Mouse (Mus musculus) limb, embryonic 13.5 days (tissue): ENCODE measurements around the gene D930020B18Rik. TPM values are rescaled to one million over a fixed set of nuclear protein-coding genes. Genes with fewer than 3 reads are reported as not detected.

Experiments
- ATAC-seq: fragments of 200-750 bp; cut with Nextera tagmentation; 2 replicates; pipeline ENCODE4 v1.8.0; 2017; ENCODE audit warnings: low read depth, moderate number of reproducible peaks, moderate TSS enrichment; ENCODE audit not compliant: low FRiP score
- H3K27ac ChIP-seq: fragments of 300-500 bp; sonication (generic); 2 replicates; pipeline ENCODE4 v1.5.1; 2015; ENCODE audit warnings: inconsistent platforms, mild to moderate bottlenecking, moderate library complexity
- H3K27me3 ChIP-seq: fragments of 300-500 bp; sonication (generic); 2 replicates; pipeline ENCODE4 v1.6.1; 2015; ENCODE audit warnings: mild to moderate bottlenecking, inconsistent platforms
- H3K36me3 ChIP-seq: fragments of 300-500 bp; sonication (generic); 2 replicates; pipeline ENCODE4 v1.6.1; 2015; ENCODE audit warnings: inconsistent platforms, mild to moderate bottlenecking, moderate library complexity
- H3K4me1 ChIP-seq: fragments of 300-500 bp; sonication (generic); 2 replicates; pipeline ENCODE4 v1.6.1; 2015; ENCODE audit warnings: inconsistent platforms
- H3K4me2 ChIP-seq: fragments of 300-500 bp; sonication (generic); replicated peaks from 2 replicates; pipeline ENCODE4 v1.6.1; 2015; ENCODE audit warnings: inconsistent platforms, mild to moderate bottlenecking, moderate library complexity
- H3K4me3 ChIP-seq: fragments of 300-500 bp; sonication (generic); 2 replicates; pipeline ENCODE4 v1.5.1; 2015; ENCODE audit warnings: moderate library complexity, mild to moderate bottlenecking, inconsistent platforms
- H3K9ac ChIP-seq: fragments of 300-500 bp; sonication (generic); 2 replicates; pipeline ENCODE4 v1.6.1; 2015; ENCODE audit warnings: mild to moderate bottlenecking, inconsistent platforms
- H3K9me3 ChIP-seq: fragments of 300-500 bp; sonication (generic); 2 replicates; pipeline ENCODE4 v1.6.1; 2016; ENCODE audit warnings: inconsistent platforms
- WGBS: fragments of 180-500 bp; shearing (Covaris S2); methylation state at CpG from one replicate; pipeline ENCODE4 v1.1.7; 2015; 5-methylcytosine and 5-hydroxymethylcytosine counted together
- polyA plus RNA-seq: library from polyadenylated mRNA; unstranded; fragments of >200 nt; fragmentation: Nextera tagmentation; extraction: Ambion mirVana; gene quantifications from 2 replicates; pipeline ENCODE4 v1.2.1, GENCODE M21; 2015

Gene D930020B18Rik
- polyA plus RNA-seq, 1 experiment from 2014 or later = 1.2 TPM

GRCm38 (mm10) chr10:121622431-121622830, 19.0 kb upstream of the D930020B18Rik start:
- Histone ChIP-seq H3K4me3 (no peak overlapping the region), H3K4me1 (peaks cover 19% of the 10 kb centered on the region), H3K27ac (no peak overlapping the region), H3K27me3 (no peaks in the 10 kb centered on the region), H3K36me3 (peaks cover 51% of the 10 kb centered on the region), H3K4me2 (no peak overlapping the region), H3K9me3 (no peaks in the 10 kb centered on the region), H3K9ac (no peak overlapping the region)
- 83% methylated on average over 6 of the region's 6 CpGs for WGBS
- ATAC-seq = no peak

DNA sequence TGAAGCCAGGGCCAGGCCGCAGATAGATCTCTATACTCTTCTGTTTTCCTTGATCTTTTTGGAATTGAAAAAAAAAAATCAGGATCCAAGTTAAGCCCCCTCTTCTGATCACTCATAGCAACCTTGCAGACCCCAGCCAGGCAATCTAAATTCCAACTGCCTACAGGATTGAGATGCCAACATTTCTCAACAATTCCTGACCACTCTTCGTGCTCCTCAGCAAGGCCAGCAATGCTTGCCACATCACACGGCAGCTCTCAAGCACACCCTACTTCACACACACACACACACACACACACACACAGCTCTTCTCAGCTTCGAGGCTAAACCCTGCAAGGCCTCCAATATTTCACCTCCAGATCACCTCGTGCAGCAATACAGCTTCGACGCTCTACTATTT, 17.7 kb upstream of the D930020B18Rik start:
- Histone ChIP-seq H3K27me3 (no peaks in the 10 kb centered on the region), H3K4me1 (peaks cover 19% of the 10 kb centered on the region), H3K27ac (no peak overlapping the region), H3K4me2 (no peak overlapping the region), H3K9ac (0 out of 2 replicates have a peak overlapping the region, but pooled peaks have one; percentile 19), H3K9me3 (no peaks in the 10 kb centered on the region), H3K4me3 (no peak overlapping the region), H3K36me3 (peaks cover 39% of the 10 kb centered on the region)
- no peak for ATAC-seq
- 86% methylated on average over 7 of the region's 7 CpGs for WGBS

GRCm38 (mm10) chr10:121625006-121625405, 16.4 kb upstream of the D930020B18Rik start:
- H3K4me2 ChIP-seq = peak overlapping the region; percentile 78
- H3K27me3 ChIP-seq = no peaks in the 10 kb centered on the region
- H3K36me3 ChIP-seq = peaks cover 27% of the 10 kb centered on the region
- WGBS = 18% methylated on average over 9 of the region's 9 CpGs
- H3K9me3 ChIP-seq = no peaks in the 10 kb centered on the region
- H3K4me1 ChIP-seq = peaks cover 19% of the 10 kb centered on the region
- peak overlapping the region; percentile 97; the same call in 1 of the 2 replicates for H3K27ac ChIP-seq
- ATAC-seq = no peak
- peak overlapping the region; percentile 87 for H3K4me3 ChIP-seq
- H3K9ac ChIP-seq = peak overlapping the region; percentile 91

GRCm38 (mm10) chr10:121625407-121626185, 15.8 kb upstream of the D930020B18Rik start:
- Histone ChIP-seq H3K27me3 (no peaks in the 10 kb centered on the region), H3K27ac (peak overlapping the region; percentile 97), H3K4me3 (peak overlapping the region; percentile 87), H3K4me1 (peaks cover 19% of the 10 kb centered on the region), H3K36me3 (peaks cover 21% of the 10 kb centered on the region), H3K9me3 (no peaks in the 10 kb centered on the region), H3K9ac (peak overlapping the region; percentile 91), H3K4me2 (peak overlapping the region; percentile 78)
- WGBS = 1% methylated on average over 41 of the region's 41 CpGs
- ATAC-seq = no peak; the same call in 1 of the 2 replicates

DNA sequence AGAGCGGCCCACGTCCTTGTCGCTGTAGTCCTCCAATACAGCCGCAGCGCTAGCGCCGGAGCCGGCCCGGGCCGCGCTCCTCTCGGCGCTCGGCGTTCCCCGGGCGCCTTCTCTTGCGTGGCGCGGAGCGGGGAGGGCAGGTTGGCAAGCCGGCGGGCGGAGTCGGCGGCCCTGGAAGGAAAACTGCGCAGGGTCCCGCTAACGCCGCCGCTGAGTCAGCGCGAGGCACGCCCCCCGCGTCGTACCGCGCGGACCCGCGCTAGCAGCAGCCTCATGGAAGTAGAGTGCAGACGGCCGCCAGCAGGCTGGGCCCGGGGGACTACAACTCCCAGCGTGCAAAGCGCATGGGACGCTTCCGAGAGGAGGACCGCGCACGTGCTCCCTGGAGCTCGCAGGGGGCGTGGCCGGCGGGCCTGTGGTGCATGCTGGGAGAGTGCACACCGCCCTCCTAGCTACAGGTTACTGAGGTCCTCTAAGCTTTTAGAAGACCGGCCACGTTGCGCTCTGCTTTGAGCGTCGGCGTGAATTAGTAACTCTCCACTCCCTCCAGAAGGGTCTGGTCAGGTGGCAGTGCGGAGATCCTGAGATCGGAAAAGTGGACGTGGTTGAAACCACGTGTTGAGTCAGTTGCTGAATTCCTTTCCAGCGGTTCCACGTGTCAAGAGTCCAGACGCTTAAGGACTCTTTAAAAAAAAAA, 15.1 kb upstream of the D930020B18Rik start, which contains the start of gene Xpot:
Gene Xpot, minus strand, starts transcription at position 147 of the 697 bp plus-strand sequence.
- H3K27ac ChIP-seq = peak within 1 kb of the TSS; percentile 97
- H3K4me3 ChIP-seq = peak within 1 kb of the TSS; percentile 87
- peaks cover 13% of the 10 kb centered on the region for H3K36me3 ChIP-seq
- ATAC-seq = peak; percentile 100
- H3K4me1 ChIP-seq = peaks cover 19% of the 10 kb centered on the region
- peak within 1 kb of the TSS; percentile 78 for H3K4me2 ChIP-seq
- WGBS = under 1% methylated on average over 70 of the region's 70 CpGs
- H3K27me3 ChIP-seq = no peaks in the 10 kb centered on the region
- peak within 1 kb of the TSS; percentile 91 for H3K9ac ChIP-seq
- H3K9me3 ChIP-seq = no peaks in the 10 kb centered on the region

DNA sequence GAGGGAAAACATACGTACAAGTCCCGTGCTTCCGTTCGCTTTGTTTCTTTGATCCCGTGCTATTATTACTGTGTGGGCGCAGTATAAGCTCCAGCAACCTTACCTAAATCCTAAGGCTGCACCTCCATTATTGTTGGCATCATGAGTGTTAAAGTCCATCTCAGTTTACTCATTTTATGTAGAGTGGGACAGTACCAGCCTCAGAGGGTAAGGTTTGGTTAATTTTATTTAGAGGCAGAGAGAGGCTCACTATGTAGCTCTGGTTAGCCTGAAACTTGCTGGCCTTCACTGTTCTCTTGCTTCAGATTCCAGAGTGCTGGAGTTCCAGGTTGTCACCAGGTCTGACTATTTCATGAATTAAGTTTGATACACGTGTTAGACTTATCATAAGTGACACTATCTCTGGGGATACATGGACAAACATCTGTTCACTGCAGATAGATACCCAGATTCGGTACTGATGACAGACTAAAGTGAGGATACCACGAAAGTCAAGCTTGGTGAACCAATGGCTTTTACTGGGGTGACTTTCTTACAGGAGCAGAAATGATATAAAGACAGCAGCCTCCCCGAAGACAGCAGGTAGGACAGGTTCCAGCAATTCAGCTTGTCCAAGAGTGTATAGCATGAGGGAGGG, 14.1 kb upstream of the D930020B18Rik start:
- ATAC-seq = no peak
- peaks cover 19% of the 10 kb centered on the region for H3K4me1 ChIP-seq
- no peak overlapping the region for H3K4me3 ChIP-seq
- no peak overlapping the region for H3K9ac ChIP-seq
- H3K9me3 ChIP-seq = no peaks in the 10 kb centered on the region
- peak overlapping the region; percentile 78 for H3K4me2 ChIP-seq
- H3K27ac ChIP-seq = no peak overlapping the region
- WGBS = 82% methylated on average over 10 of the region's 10 CpGs
- H3K36me3 ChIP-seq = peaks cover 3% of the 10 kb centered on the region; the same call in 1 of the 2 replicates
- H3K27me3 ChIP-seq = no peaks in the 10 kb centered on the region

DNA sequence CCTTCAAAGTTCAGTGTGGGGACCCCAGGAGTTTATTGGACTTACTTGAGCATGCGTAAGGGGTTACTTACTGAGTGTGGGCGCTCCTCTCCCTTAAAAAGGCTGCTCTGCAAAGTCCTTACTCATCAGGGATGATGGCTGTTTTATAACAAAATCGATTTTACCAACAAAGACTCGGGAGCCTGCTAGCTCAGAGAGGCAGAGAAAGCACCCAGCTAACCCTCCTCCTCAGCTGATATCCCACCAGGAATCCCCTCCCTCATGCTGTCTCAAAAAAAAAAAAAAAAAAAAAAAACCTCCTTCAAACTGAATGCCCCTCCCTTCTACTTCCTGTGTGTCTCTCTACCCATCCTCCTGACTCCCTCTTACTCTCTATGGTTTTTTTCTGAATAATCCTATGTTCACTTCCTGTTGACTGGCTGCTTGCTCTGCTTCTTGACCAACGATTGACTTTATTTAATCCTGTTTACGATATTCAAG, 12.8 kb upstream of the D930020B18Rik start:
- H3K4me2 ChIP-seq = no peak overlapping the region
- 82% methylated on average over 6 of the region's 6 CpGs for WGBS
- no peaks in the 10 kb centered on the region for H3K36me3 ChIP-seq
- peaks cover 19% of the 10 kb centered on the region for H3K4me1 ChIP-seq
- H3K27ac ChIP-seq = no peak overlapping the region
- H3K4me3 ChIP-seq = no peak overlapping the region
- H3K9me3 ChIP-seq = no peaks in the 10 kb centered on the region
- no peak overlapping the region for H3K9ac ChIP-seq
- H3K27me3 ChIP-seq = no peaks in the 10 kb centered on the region
- no peak for ATAC-seq

DNA sequence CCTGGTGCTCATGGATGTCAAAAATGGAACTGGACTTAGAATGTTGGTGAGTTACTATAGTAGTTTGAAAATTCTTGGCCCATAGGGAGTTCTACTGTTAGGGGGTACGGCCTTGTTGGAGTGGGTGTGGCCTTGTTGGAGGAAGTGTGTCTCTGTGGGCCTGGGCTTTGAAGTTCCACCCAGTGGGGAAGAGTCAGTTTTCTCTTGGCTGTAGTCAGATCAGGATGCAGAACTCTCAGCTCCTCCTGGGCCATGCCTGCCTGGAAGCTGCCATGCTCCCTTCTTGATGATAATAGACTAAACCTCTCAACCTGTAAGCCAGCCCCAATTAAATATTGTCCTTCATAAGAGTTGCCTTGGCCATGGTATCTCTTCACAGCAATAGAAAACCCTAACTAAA, 7.2 kb upstream of the D930020B18Rik start:
- 43% methylated on average over 1 of the region's 1 CpGs for WGBS

DNA sequence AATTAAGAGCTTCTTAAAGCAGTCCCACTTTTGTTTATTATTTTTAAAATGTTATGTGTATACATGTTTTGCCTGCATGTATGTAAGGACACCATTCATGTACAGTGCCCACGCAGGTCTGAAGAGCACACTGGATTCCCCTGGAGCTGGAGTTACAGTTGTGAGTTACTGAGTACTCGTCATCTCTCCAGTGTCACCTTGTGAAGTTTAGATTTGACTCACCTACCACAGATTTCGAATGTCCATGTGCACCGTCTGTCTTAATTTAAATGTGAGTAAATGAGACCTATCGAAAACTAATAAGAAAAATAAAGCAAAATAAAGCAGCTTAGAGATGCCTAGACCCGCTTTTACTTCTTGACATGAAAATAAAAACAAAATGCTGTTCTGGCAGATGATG, 5.1 kb upstream of the D930020B18Rik start:
- WGBS = 81% methylated on average over 6 of the region's 6 CpGs

More for the DNA sequence above, 7.2 kb upstream of the D930020B18Rik start:
- no peak overlapping the region for H3K9ac ChIP-seq
- H3K4me1 ChIP-seq = no peaks in the 10 kb centered on the region
- H3K9me3 ChIP-seq = no peaks in the 10 kb centered on the region
- no peak overlapping the region for H3K4me3 ChIP-seq
- H3K27me3 ChIP-seq = no peaks in the 10 kb centered on the region
- no peak overlapping the region for H3K4me2 ChIP-seq
- ATAC-seq = no peak
- H3K27ac ChIP-seq = no peak overlapping the region
- H3K36me3 ChIP-seq = no peaks in the 10 kb centered on the region

DNA sequence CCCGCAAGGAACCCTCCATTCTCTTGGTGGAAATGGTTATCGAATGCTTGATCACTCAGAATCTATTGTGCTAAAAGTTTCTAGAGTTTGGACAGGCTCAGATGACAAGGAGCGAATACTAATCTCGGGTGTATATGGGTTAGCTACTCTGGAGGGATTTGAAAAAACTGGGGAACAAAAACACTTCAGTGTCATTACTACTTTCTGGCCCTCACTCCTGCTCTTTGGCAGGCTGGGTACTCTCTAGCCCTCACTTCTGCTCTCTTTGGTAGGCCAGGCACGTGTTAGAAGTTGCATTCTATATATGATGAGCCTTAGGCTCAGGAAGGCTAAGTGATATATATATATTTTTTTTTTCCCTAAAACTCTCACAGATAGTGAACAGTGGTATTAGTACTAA, 1.8 kb upstream of the D930020B18Rik start:
- ATAC-seq = no peak
- H3K4me3 ChIP-seq = no peak overlapping the region
- WGBS = 84% methylated on average over 5 of the region's 5 CpGs

More for the DNA sequence above, 5.1 kb upstream of the D930020B18Rik start:
- Histone ChIP-seq H3K4me1 (peaks cover 6% of the 10 kb centered on the region), H3K4me3 (no peak overlapping the region), H3K9me3 (no peaks in the 10 kb centered on the region), H3K27ac (no peak overlapping the region), H3K27me3 (no peaks in the 10 kb centered on the region), H3K36me3 (no peaks in the 10 kb centered on the region), H3K9ac (no peak overlapping the region), H3K4me2 (no peak overlapping the region)
- no peak for ATAC-seq

GRCm38 (mm10) chr10:121640150-121640930, 1.0 kb upstream of the D930020B18Rik start:
- Histone ChIP-seq H3K36me3 (no peaks in the 10 kb centered on the region), H3K9me3 (no peaks in the 10 kb centered on the region), H3K4me3 (peak overlapping the region; percentile 62; the same call in 1 of the 2 replicates), H3K9ac (no peak overlapping the region), H3K4me1 (peaks cover 18% of the 10 kb centered on the region), H3K4me2 (peak overlapping the region; percentile 98), H3K27ac (no peak overlapping the region), H3K27me3 (peaks cover 13% of the 10 kb centered on the region)
- WGBS = 60% methylated on average over 6 of the region's 6 CpGs
- 0 out of 2 replicates have a peak, but pooled peaks have one; percentile 16 for ATAC-seq

More for the DNA sequence above, 1.8 kb upstream of the D930020B18Rik start:
- H3K36me3 ChIP-seq = no peaks in the 10 kb centered on the region
- H3K4me1 ChIP-seq = peaks cover 18% of the 10 kb centered on the region
- H3K27ac ChIP-seq = no peak overlapping the region
- peaks cover 13% of the 10 kb centered on the region for H3K27me3 ChIP-seq
- no peak overlapping the region for H3K9ac ChIP-seq
- no peak overlapping the region for H3K4me2 ChIP-seq
- no peaks in the 10 kb centered on the region for H3K9me3 ChIP-seq
